Mouse (Mus musculus) forebrain, embryonic 13.5 days (tissue): ENCODE measurements around the gene Snapin. TPM values are rescaled to one million over a fixed set of nuclear protein-coding genes. Genes with fewer than 3 reads are reported as not detected.

Experiments used
- ATAC-seq: fragments of 200-750 bp; cut with Nextera tagmentation; 2 replicates; pipeline ENCODE4 v1.8.0; 2017
- H3K27ac ChIP-seq: fragments of 300-500 bp; sonication (generic); 2 replicates; pipeline ENCODE4 v1.5.1; 2015; ENCODE audit warnings: inconsistent platforms, mild to moderate bottlenecking, moderate library complexity
- H3K27me3 ChIP-seq: fragments of 300-500 bp; sonication (generic); 2 replicates; pipeline ENCODE4 v1.6.1; 2015; ENCODE audit warnings: mild to moderate bottlenecking, inconsistent platforms
- H3K36me3 ChIP-seq: fragments of 300-500 bp; sonication (generic); 2 replicates; pipeline ENCODE4 v1.6.1; 2015; ENCODE audit warnings: mild to moderate bottlenecking, inconsistent platforms; ENCODE audit not compliant: poor library complexity, severe bottlenecking
- H3K4me1 ChIP-seq: fragments of 300-500 bp; sonication (generic); 2 replicates; pipeline ENCODE4 v1.6.1; 2015; ENCODE audit warnings: inconsistent platforms
- H3K4me2 ChIP-seq: fragments of 300-500 bp; sonication (generic); 2 replicates; pipeline ENCODE4 v1.6.1; 2015; ENCODE audit warnings: inconsistent platforms, mild to moderate bottlenecking, moderate library complexity
- H3K4me3 ChIP-seq: fragments of 300-500 bp; sonication (generic); 2 replicates; pipeline ENCODE4 v1.5.1; 2015; ENCODE audit warnings: mild to moderate bottlenecking, inconsistent platforms
- H3K9ac ChIP-seq: fragments of 300-500 bp; sonication (generic); 2 replicates; pipeline ENCODE4 v1.6.1; 2015; ENCODE audit warnings: mild to moderate bottlenecking, inconsistent platforms
- H3K9me3 ChIP-seq: fragments of 300-500 bp; sonication (generic); replicated peaks from 2 replicates; pipeline ENCODE4 v1.6.1; 2016; ENCODE audit warnings: inconsistent platforms
- WGBS: fragments of 180-500 bp; shearing (Covaris S2); methylation state at CpG from one replicate; pipeline ENCODE4 v1.1.7; 2015; 5-methylcytosine and 5-hydroxymethylcytosine counted together
- polyA plus RNA-seq: library from polyadenylated mRNA; unstranded; fragments of >200 nt; fragmentation: Nextera tagmentation; extraction: Ambion mirVana; gene quantifications from 2 replicates; pipeline ENCODE4 v1.2.1, GENCODE M21; 2015

Gene Snapin
- polyA plus RNA-seq, 1 experiment from 2014 or later: 73.5 TPM

DNA sequence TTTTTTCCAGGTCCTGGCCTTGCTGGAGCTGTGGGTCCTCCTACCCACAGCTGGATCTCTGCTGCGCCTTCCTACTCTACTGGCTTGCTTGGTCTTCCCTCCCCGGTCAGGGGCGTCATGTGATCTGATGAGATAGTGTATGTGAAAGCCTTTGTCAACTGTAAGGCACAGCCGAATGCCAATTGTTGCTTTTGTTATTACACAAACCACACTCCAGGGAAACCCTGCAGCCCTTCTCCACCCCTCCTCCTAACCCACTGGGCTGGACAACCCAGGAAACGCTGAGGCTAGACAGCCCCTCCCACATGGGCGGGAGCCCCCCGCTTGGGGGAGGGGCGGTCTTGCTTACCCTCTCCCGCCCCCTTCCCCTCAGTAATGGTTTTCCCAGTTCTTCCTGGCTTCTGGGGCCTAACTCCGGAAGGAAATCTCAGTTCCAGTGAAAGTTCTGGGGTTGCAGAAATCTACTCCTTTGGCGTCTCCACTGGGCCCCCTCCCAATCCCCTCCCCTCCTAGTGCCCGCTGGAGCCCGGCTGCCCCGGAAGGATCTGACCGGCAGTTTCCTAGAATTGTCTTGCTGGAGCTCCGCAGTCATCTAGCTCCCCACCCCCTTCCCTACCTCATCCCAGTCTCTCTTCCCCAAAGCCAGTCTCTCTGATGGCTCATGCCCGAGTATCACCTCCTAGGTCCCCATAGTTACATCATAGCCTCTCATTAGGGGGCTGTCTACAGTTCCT, 44.3 kb downstream of the Snapin start:
- peak overlapping the region; percentile 63 for H3K4me2 ChIP-seq
- H3K9ac ChIP-seq: peak overlapping the region; percentile 63
- H3K4me1 ChIP-seq: peaks cover 11% of the 10 kb centered on the region
- peak overlapping the region; percentile 80 for H3K27ac ChIP-seq
- H3K36me3 ChIP-seq: no peaks in the 10 kb centered on the region
- H3K4me3 ChIP-seq: peak overlapping the region; percentile 36
- no peaks in the 10 kb centered on the region for H3K27me3 ChIP-seq
- WGBS: 1% methylated on average over 17 of the region's 17 CpGs
- H3K9me3 ChIP-seq: no peaks in the 10 kb centered on the region
- peak; percentile 93 for ATAC-seq

GRCm38 (mm10) chr3:90445417-90446200, 45.2 kb downstream of the Snapin start:
- no peak for ATAC-seq
- Histone ChIP-seq H3K4me3 (peak overlapping the region; percentile 36; the same call in 1 of the 2 replicates), H3K27me3 (no peaks in the 10 kb centered on the region), H3K4me1 (peaks cover 11% of the 10 kb centered on the region), H3K4me2 (peak overlapping the region; percentile 63), H3K9me3 (no peaks in the 10 kb centered on the region), H3K36me3 (no peaks in the 10 kb centered on the region), H3K9ac (0 out of 2 replicates have a peak overlapping the region, but pooled peaks have one; percentile 26), H3K27ac (no peak overlapping the region; the same call in 1 of the 2 replicates)
- 70% methylated on average over 11 of the region's 11 CpGs for WGBS

DNA sequence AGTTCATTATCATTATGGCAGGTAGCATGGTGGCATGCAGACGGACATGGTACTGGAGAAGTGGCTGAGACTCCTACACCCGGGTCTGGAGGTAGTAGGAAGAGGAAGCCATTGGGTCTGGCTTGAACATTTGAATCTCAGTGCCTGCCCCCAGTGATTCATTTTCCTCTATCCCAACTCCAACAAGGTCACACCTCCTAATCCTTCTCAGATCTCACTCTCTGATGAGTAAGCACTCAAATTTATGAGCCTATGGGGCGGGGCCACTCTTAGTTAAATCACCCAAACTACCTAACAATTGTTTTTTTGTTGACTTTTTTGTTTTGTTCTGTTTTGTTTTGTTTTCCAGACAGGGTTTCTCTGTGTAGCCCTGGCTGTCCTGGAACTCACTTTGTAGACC, 46.9 kb downstream of the Snapin start:
- Histone ChIP-seq H3K4me2 (no peak overlapping the region), H3K4me1 (peaks cover 11% of the 10 kb centered on the region), H3K9me3 (no peaks in the 10 kb centered on the region), H3K27ac (no peak overlapping the region), H3K36me3 (no peaks in the 10 kb centered on the region), H3K4me3 (no peak overlapping the region), H3K27me3 (no peaks in the 10 kb centered on the region), H3K9ac (no peak overlapping the region)
- ATAC-seq: no peak
- WGBS: 90% methylated on average over 3 of the region's 3 CpGs

- Histone ChIP-seq H3K4me3 (no peak overlapping the region), H3K27ac (no peak overlapping the region), H3K36me3 (no peaks in the 10 kb centered on the region), H3K4me1 (no peaks in the 10 kb centered on the region), H3K9me3 (no peaks in the 10 kb centered on the region), H3K4me2 (no peak overlapping the region), H3K27me3 (no peaks in the 10 kb centered on the region), H3K9ac (no peak overlapping the region)
- 85% methylated on average over 2 of the region's 2 CpGs for WGBS
- no peak for ATAC-seq
Measured at GRCm38 (mm10) chr3:90440756-90441155, 50.1 kb downstream of the Snapin start.

Other genes with a start within 250 kb of the Snapin start
- gene Creb3l4, start 247.5 kb downstream of the Snapin start, polyA plus RNA-seq: 5.2 and 5.8 TPM in 2 replicates
- 55.0 and 55.3 TPM in 2 replicates for gene Slc39a1, start 242.9 kb downstream of the Snapin start, polyA plus RNA-seq
- gene Crtc2, start 236.9 kb downstream of the Snapin start, polyA plus RNA-seq: 17.2 and 21.5 TPM in 2 replicates
- 3.1 and 4.5 TPM in 2 replicates for gene Dennd4b, start 225.8 kb downstream of the Snapin start, polyA plus RNA-seq
- gene Gatad2b, start 197.9 kb downstream of the Snapin start, polyA plus RNA-seq: 18.0 and 18.6 TPM in 2 replicates
- 11.2 and 12.4 TPM in 2 replicates for gene Slc27a3, start 101.1 kb downstream of the Snapin start, polyA plus RNA-seq
- 27.8 and 29.3 TPM in 2 replicates for gene Ints3, start 57.4 kb downstream of the Snapin start, polyA plus RNA-seq
- gene Npr1, start 25.2 kb downstream of the Snapin start, polyA plus RNA-seq: 2.3 and 2.8 TPM in 2 replicates
- 367 and 388 TPM in 2 replicates for gene Ilf2, start 14.9 kb downstream of the Snapin start, polyA plus RNA-seq
- gene Chtop, start 18.5 kb upstream of the Snapin start, polyA plus RNA-seq: 214 and 215 TPM in 2 replicates
- gene S100a1, start 23.4 kb upstream of the Snapin start, polyA plus RNA-seq: 5.0 and 6.8 TPM in 2 replicates
- 6.9 and 7.5 TPM in 2 replicates for gene S100a13, start 23.4 kb upstream of the Snapin start, polyA plus RNA-seq
- not detected in 2 replicates for gene S100a14, start 35.8 kb upstream of the Snapin start, polyA plus RNA-seq
- gene S100a16, start 46.2 kb upstream of the Snapin start, polyA plus RNA-seq: 27.3 and 35.1 TPM in 2 replicates
- not detected in 2 replicates for gene S100a3, start 69.5 kb upstream of the Snapin start, polyA plus RNA-seq
- not detected in 2 replicates for gene S100a2, start 99.2 kb upstream of the Snapin start, polyA plus RNA-seq
- gene Gm42674, start 110.9 kb upstream of the Snapin start, polyA plus RNA-seq: not detected in 2 replicates
- 0.40 and 1.6 TPM in 2 replicates for gene S100a4, start 112.7 kb upstream of the Snapin start, polyA plus RNA-seq
- not detected in 2 replicates for gene S100a5, start 117.5 kb upstream of the Snapin start, polyA plus RNA-seq
- gene S100a6, start 121.8 kb upstream of the Snapin start, polyA plus RNA-seq: 15.4 and 23.8 TPM in 2 replicates
- gene S100a7a, start 163.0 kb upstream of the Snapin start, polyA plus RNA-seq: 0.26 TPM in 1 of 2 replicates, not detected in the other
- gene S100a8, start 177.9 kb upstream of the Snapin start, polyA plus RNA-seq: 1.8 and 2.8 TPM in 2 replicates
- gene S100a9, start 204.7 kb upstream of the Snapin start, polyA plus RNA-seq: 2.3 and 3.0 TPM in 2 replicates
- gene Pglyrp4, start 235.9 kb upstream of the Snapin start, polyA plus RNA-seq: not detected in 2 replicates